Mouse (Mus musculus) spleen, postnatal 4 days (tissue): ENCODE measurements around the gene Synj2bp.
A peak's percentile ranks its signal among the peaks of the same experiment; 100 is the strongest.
"Not testable (repeated sequence)": the region's sequence is repeated elsewhere in the genome, so short reads cannot be mapped to it uniquely, and the experiment has no call there.

ENCODE experiments used
- DNase-seq, 2 experiments: peaks; one replicate each; pipeline ENCODE4 v3.0.0; 2022; ENCODE audit warnings: low spot score in 2 of 2

The Synj2bp gene

GRCm38 (mm10) chr12:81532316-81533028, at the start of gene Synj2bp, which contains the start of gene Gm20498:
Gene Synj2bp, minus strand, starts transcription at chr12:81532911.
Gene Gm20498, minus strand, starts transcription at chr12:81532905.
- peak; percentile 74 to 85 for DNase-seq

- DNase-seq, result no peak
Observed at GRCm38 (mm10) chr12:81568374-81568773, 35.7 kb upstream of the Synj2bp start, which contains the start of gene Adam21. Gene Adam21, minus strand, starts transcription at chr12:81568474.

GRCm38 (mm10) chr12:81567931-81568330, 35.2 kb upstream of the Synj2bp start:
- DNase-seq, result no peak

GRCm38 (mm10) chr12:81564173-81564572, 31.5 kb upstream of the Synj2bp start:
- DNase-seq, result no peak

- no peak for DNase-seq
Observed at GRCm38 (mm10) chr12:81549286-81549685, 16.6 kb upstream of the Synj2bp start.

- no peak for DNase-seq
Observed at GRCm38 (mm10) chr12:81547163-81547562, 14.5 kb upstream of the Synj2bp start.

GRCm38 (mm10) chr12:81533029-81533419, 313 bp upstream of the Synj2bp start:
- DNase-seq, result no peak

- DNase-seq, result not testable (repeated sequence)
Observed at GRCm38 (mm10) chr12:81530587-81530986, 2.1 kb downstream of the Synj2bp start.

GRCm38 (mm10) chr12:81496906-81497305, 35.8 kb downstream of the Synj2bp start:
- not testable (repeated sequence) for DNase-seq

GRCm38 (mm10) chr12:81490491-81490890, 42.2 kb downstream of the Synj2bp start:
- no peak for DNase-seq

GRCm38 (mm10) chr12:81485311-81485710, 47.4 kb downstream of the Synj2bp start:
- DNase-seq, result no peak

GRCm38 (mm10) chr12:81484727-81485191, 48.0 kb downstream of the Synj2bp start, which contains the start of gene Cox16:
Gene Cox16, minus strand, starts transcription at chr12:81485127.
- DNase-seq, result peak; percentile 75 to 88

- DNase-seq, result no peak
Observed at GRCm38 (mm10) chr12:81484212-81484611, 48.5 kb downstream of the Synj2bp start.

- no peak for DNase-seq
Observed at GRCm38 (mm10) chr12:81483656-81484055, 49.1 kb downstream of the Synj2bp start.

GRCm38 (mm10) chr12:81459051-81459450, 73.7 kb downstream of the Synj2bp start:
- not testable (repeated sequence) for DNase-seq
